Mouse (Mus musculus): Measurements from ENCODE around the gene Gng10. TPM values are rescaled to one million over a fixed set of nuclear protein-coding genes. Genes with fewer than 3 reads are reported as not detected.
A peak's percentile ranks its signal among the peaks of the same experiment; 100 is the strongest.

Gng10 gene
- 123 and 137 TPM in 2 replicates for polyA plus RNA-seq (2014; fragmentation: Nextera tagmentation; extraction: Ambion mirVana)

DNA sequence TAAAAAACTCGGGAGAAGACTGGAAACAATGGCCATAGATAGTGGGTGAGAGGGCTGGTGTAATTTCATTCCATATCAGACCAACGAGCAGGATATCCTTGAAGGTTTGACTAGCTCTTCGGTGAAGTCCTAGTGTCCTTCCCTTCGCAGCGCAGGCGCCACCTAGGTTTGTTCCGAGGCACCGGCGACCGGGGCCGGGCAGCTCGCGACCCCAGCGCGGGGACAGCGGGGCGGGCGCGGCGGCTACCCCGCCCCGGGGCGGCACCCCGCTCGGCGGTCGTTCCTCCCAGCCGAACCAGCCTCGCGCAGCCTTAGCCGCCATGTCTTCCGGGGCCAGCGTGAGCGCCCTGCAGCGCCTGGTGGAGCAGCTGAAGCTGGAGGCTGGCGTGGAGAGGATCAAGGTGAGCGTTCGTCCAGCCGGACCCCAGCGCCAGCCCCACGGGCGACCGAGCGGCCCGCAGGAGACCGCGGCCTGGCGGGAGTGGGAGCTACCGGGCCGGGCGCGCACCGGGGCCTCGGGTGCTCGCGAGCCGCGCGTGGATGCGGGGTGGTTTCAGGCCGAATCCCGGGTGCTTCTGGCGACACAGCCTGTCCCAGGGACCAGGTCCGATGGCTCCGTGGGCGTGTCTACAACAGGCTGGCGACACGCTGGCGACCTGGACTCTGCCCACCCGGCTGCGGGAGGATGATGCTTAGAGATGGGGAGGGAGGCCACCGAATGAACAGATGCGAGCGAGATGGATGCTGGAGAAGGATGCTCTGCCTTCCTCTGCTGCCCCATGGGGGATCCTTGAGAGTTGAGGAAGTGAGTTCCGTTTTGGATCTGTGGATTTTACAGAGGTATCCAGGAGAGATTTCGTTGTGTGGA is at the start of gene Gng10:
Gene Gng10, plus strand, starts transcription at position 171 of the 868 bp plus-strand sequence.
- ATAC-seq (ENCODE audit: insufficient read depth) (peak; percentile 89), DNase-seq (peak; percentile 78)
- H3K27me3 ChIP-seq (ENCODE audit: insufficient read depth, low read length): no peaks in the 10 kb centered on the region
- TF ChIP-seq CTCF (IDR thresholded peaks at IDR 0.05; ENCODE audit: low read depth): no peak
- peak within 1 kb of the TSS; percentile 85 for H3K9ac ChIP-seq
- no peaks in the 10 kb centered on the region for H3K9me3 ChIP-seq (ENCODE audit: low read depth, low read length)
- 0 out of 2 replicates have a peak, but pooled peaks cover 4% of the 10 kb centered on the region for H3K4me1 ChIP-seq (ENCODE audit: insufficient read depth)
- H3K36me3 ChIP-seq (ENCODE audit: insufficient read depth): peaks cover 4% of the 10 kb centered on the region; the same call in 1 of the 2 replicates
- peak within 1 kb of the TSS; percentile 74 for H3K4me2 ChIP-seq
- peak within 1 kb of the TSS; percentile 60 for H3K27ac ChIP-seq (ENCODE audit: low read depth)
- 10% methylated on average over 76 of the region's 76 CpGs for WGBS
- H3K4me3 ChIP-seq (ENCODE audit: low read depth, low read length): peak within 1 kb of the TSS; percentile 84

- no peaks in the 10 kb centered on the region for H3K36me3 ChIP-seq (ENCODE audit: insufficient read depth)
- H3K4me1 ChIP-seq (ENCODE audit: insufficient read depth): no peaks in the 10 kb centered on the region
- no peak overlapping the region for H3K27ac ChIP-seq (ENCODE audit: low read depth)
- H3K9ac ChIP-seq: no peak overlapping the region
- H3K9me3 ChIP-seq (ENCODE audit: low read depth, low read length): no peaks in the 10 kb centered on the region
- 17% methylated on average over 7 of the region's 7 CpGs for WGBS
- H3K27me3 ChIP-seq (ENCODE audit: insufficient read depth, low read length): no peaks in the 10 kb centered on the region
- peak; percentile 87 for DNase-seq
- no peak overlapping the region for H3K4me3 ChIP-seq (ENCODE audit: low read depth, low read length)
- H3K4me2 ChIP-seq: no peak overlapping the region
- peak; percentile 57; the same call in 1 of the 2 replicates for ATAC-seq (ENCODE audit: insufficient read depth)
- TF ChIP-seq CTCF (IDR thresholded peaks at IDR 0.05; ENCODE audit: low read depth): peak; percentile 85
Measured at GRCm38 (mm10) chr4:58985157-58985648, 49.7 kb upstream of the Gng10 start.

DNA sequence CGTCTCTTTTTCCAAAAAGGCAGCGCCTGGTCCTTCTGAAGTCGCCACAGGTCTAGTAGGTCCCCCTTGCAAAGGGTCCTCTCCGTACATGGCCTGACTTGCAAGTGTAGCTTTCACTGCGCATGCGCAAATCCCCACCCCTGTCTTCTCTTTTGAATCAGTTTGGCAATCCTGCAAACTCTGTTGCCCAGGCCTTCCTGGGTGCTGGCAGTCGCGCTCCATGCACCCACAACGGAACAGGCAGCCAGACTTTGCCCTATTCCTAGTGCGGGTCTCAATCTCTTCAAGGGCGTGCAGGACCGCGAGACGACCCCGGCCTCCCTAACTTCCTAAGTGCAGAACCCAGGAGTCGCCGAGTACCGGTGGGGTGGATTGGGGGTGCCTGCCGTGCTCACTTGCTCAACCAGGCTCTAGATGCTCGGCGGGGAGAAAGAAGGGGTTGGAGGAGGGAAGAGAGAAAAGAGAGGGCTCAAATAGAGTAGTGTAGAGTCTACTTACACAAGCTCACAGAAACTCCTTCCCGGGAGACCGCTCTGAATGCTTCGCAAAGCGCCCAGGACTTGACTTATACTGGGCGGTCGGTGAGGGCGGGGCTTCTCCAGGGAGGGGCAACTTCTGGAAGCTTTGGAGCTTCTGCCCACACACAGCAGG is 48.2 kb upstream of the Gng10 start, which contains the start of gene Ptgr1:
Gene Ptgr1, minus strand, starts transcription at position 580 of the 651 bp plus-strand sequence.
- peak; percentile 83 for ATAC-seq (ENCODE audit: insufficient read depth)
- WGBS: under 1% methylated on average over 28 of the region's 28 CpGs
- no peaks in the 10 kb centered on the region for H3K4me1 ChIP-seq (ENCODE audit: insufficient read depth)

GRCm38 (mm10) chr4:58989303-58989898 is 45.5 kb upstream of the Gng10 start:
- ATAC-seq (ENCODE audit: insufficient read depth) (no peak), DNase-seq (no peak)
- Histone ChIP-seq H3K4me2 (no peak overlapping the region), H3K9ac (no peak overlapping the region), H3K36me3 (ENCODE audit: insufficient read depth) (no peaks in the 10 kb centered on the region), H3K27ac (ENCODE audit: low read depth) (no peak overlapping the region), H3K27me3 (ENCODE audit: insufficient read depth, low read length) (no peaks in the 10 kb centered on the region), H3K9me3 (ENCODE audit: low read depth, low read length) (no peaks in the 10 kb centered on the region), H3K4me1 (ENCODE audit: insufficient read depth) (0 out of 2 replicates have a peak, but pooled peaks cover 5% of the 10 kb centered on the region), H3K4me3 (ENCODE audit: low read depth, low read length) (no peak overlapping the region)
- WGBS: 78% methylated on average over 7 of the region's 7 CpGs
- no peak for TF ChIP-seq CTCF (IDR thresholded peaks at IDR 0.05; ENCODE audit: low read depth)

More for the DNA sequence above, 48.2 kb upstream of the Gng10 start, which contains the start of gene Ptgr1:
- no peaks in the 10 kb centered on the region for H3K27me3 ChIP-seq (ENCODE audit: insufficient read depth, low read length)
- H3K27ac ChIP-seq (ENCODE audit: low read depth): 0 out of 2 replicates have a peak within 1 kb of the TSS, but pooled peaks have one; percentile 69
- H3K9ac ChIP-seq: peak within 1 kb of the TSS; percentile 65
- DNase-seq: peak; percentile 87
- H3K4me2 ChIP-seq: peak within 1 kb of the TSS; percentile 84
- TF ChIP-seq CTCF (IDR thresholded peaks at IDR 0.05; ENCODE audit: low read depth): no peak
- H3K9me3 ChIP-seq (ENCODE audit: low read depth, low read length): no peaks in the 10 kb centered on the region
- peak within 1 kb of the TSS; percentile 63 for H3K4me3 ChIP-seq (ENCODE audit: low read depth, low read length)
- H3K36me3 ChIP-seq (ENCODE audit: insufficient read depth): no peaks in the 10 kb centered on the region

DNA sequence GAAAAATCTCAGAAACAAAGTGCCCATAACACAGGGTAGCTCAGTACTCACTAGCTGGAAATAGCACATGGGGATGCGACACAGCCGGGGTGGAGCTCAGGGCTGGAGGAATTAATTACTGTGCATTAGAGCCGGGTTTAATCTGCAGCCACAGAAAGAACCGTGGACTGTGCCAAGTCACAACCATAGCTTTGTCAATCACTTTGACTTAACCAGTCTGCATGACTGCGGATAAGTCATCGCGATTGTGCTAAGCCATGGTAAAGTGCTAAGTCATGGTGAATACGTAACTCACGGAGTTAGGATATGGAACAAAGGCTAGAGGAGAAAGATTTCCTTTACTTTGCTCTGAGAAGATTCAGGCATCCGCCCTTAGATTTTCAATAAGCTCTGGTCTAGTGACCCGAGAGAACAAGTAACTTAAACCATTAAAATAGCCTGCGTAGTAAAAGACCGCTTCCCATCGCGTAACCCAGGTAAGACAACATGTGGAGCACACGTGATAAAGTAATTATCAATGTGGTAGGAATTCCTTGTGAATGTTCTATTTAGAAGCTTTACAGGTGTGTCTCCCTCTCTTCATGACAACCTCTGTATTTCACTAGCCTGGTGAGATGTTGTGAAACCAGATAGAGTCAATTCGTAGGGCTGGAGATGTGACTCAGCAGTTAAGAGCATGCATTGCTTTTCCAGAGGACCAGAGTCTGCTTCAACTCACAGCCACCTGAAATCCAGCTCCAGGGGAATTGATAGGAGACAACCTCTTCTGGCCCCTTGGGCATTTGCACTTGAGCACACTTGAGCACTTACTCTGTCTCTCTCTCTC is 44.1 kb upstream of the Gng10 start:
- H3K27ac ChIP-seq (ENCODE audit: low read depth): no peak overlapping the region
- H3K9me3 ChIP-seq (ENCODE audit: low read depth, low read length): no peaks in the 10 kb centered on the region
- 84% methylated on average over 17 of the region's 17 CpGs for WGBS
- DNase-seq (no peak), ATAC-seq (ENCODE audit: insufficient read depth) (no peak)
- no peaks in the 10 kb centered on the region for H3K36me3 ChIP-seq (ENCODE audit: insufficient read depth)
- no peak overlapping the region for H3K9ac ChIP-seq
- H3K4me2 ChIP-seq: no peak overlapping the region
- peaks cover 8% of the 10 kb centered on the region; the same call in 1 of the 2 replicates for H3K4me1 ChIP-seq (ENCODE audit: insufficient read depth)
- H3K4me3 ChIP-seq (ENCODE audit: low read depth, low read length): no peak overlapping the region
- TF ChIP-seq CTCF (IDR thresholded peaks at IDR 0.05; ENCODE audit: low read depth): no peak
- no peaks in the 10 kb centered on the region for H3K27me3 ChIP-seq (ENCODE audit: insufficient read depth, low read length)

- no peak overlapping the region for H3K27ac ChIP-seq (ENCODE audit: low read depth)
- H3K4me3 ChIP-seq (ENCODE audit: low read depth, low read length): no peak overlapping the region
- H3K4me2 ChIP-seq: no peak overlapping the region
- no peaks in the 10 kb centered on the region for H3K27me3 ChIP-seq (ENCODE audit: insufficient read depth, low read length)
- DNase-seq: no peak
- no peaks in the 10 kb centered on the region for H3K9me3 ChIP-seq (ENCODE audit: low read depth, low read length)
- peaks cover 8% of the 10 kb centered on the region; the same call in 1 of the 2 replicates for H3K4me1 ChIP-seq (ENCODE audit: insufficient read depth)
- no peak for ATAC-seq (ENCODE audit: insufficient read depth)
- WGBS: 46% methylated on average over 5 of the region's 5 CpGs
- no peak for TF ChIP-seq CTCF (IDR thresholded peaks at IDR 0.05; ENCODE audit: low read depth)
- H3K36me3 ChIP-seq (ENCODE audit: insufficient read depth): no peaks in the 10 kb centered on the region
- H3K9ac ChIP-seq: no peak overlapping the region
Measured at GRCm38 (mm10) chr4:58992195-58992594, 42.7 kb upstream of the Gng10 start.

Measured in lung, embryonic 14.5 days (tissue).